Mouse (Mus musculus) megakaryocyte, embryonic 14.5 days (primary cell): ENCODE data around the gene Mettl9.

ENCODE experiments used
- FLI1 ChIP-seq: IDR thresholded peaks from 2 replicates; pipeline ENCODE4 v1.6.1; 2012; ENCODE audit warnings: low read length, inconsistent platforms, mixed read lengths
- GATA1 ChIP-seq: IDR thresholded peaks from 3 replicates; pipeline ENCODE4 v1.6.1; 2012; ENCODE audit warnings: mixed read lengths, low read length, inconsistent platforms, borderline replicate concordance

DNA sequence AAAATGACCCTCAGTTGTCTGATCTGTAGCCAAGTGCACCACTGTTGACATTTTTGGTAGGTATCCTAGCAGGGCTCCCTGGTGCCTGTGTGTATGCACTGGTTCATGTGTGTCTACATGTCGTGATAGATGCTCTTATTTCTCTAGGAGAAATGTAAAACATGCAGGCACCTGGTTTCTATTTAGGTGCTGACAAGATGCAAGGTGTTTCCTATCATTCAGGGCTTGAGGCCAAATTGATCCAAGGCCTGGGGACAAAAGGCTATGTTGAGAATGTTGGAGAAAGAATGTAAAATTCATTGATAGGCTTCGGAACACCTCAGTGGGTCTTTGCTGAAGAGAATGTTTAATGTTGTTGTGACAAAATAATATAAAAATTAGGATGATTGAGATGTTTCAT lies 47.6 kb downstream of the Mettl9 start:
- TF ChIP-seq FLI1 (no peak), GATA1 (no peak)
